Mouse (Mus musculus) lung, embryonic 16.5 days (tissue): ENCODE data around the gene Smarcd2. TPM values are rescaled to one million over a fixed set of nuclear protein-coding genes. Genes with fewer than 3 reads are reported as not detected.

Experiments used
- ATAC-seq: fragments of 200-750 bp; cut with Nextera tagmentation; 2 replicates; pipeline ENCODE4 v1.8.0; 2017; ENCODE audit warnings: low read depth, mild to moderate bottlenecking, moderate library complexity
- H3K27ac ChIP-seq: fragments of 300-500 bp; sonication (generic); 2 replicates; pipeline ENCODE4 v1.5.1; 2014; ENCODE audit warnings: mild to moderate bottlenecking, control low read depth, low read length
- H3K27me3 ChIP-seq: fragments of 300-500 bp; sonication (generic); 2 replicates; pipeline ENCODE4 v1.6.1; 2014; ENCODE audit warnings: low read depth, low read length, mixed read lengths; ENCODE audit not compliant: control insufficient read depth, insufficient read depth
- H3K36me3 ChIP-seq: fragments of 300-500 bp; sonication (generic); 2 replicates; pipeline ENCODE4 v1.6.1; 2014; ENCODE audit warnings: low read length; ENCODE audit not compliant: control insufficient read depth, insufficient read depth
- H3K4me1 ChIP-seq: fragments of 300-500 bp; sonication (generic); replicated peaks from 2 replicates; pipeline ENCODE4 v1.6.1; 2014; ENCODE audit warnings: low read length, mixed read lengths; ENCODE audit not compliant: control insufficient read depth, insufficient read depth
- H3K4me2 ChIP-seq: fragments of 300-500 bp; sonication (generic); 2 replicates; pipeline ENCODE4 v1.6.1; 2014; ENCODE audit warnings: low read depth, low read length, control low read depth
- H3K4me3 ChIP-seq: fragments of 300-500 bp; sonication (generic); 2 replicates; pipeline ENCODE4 v1.5.1; 2014; ENCODE audit warnings: mild to moderate bottlenecking, low read length, control low read depth
- H3K9ac ChIP-seq: fragments of 300-500 bp; sonication (generic); 2 replicates; pipeline ENCODE4 v1.6.1; 2014; ENCODE audit warnings: low read length, control low read depth
- H3K9me3 ChIP-seq: fragments of 300-500 bp; sonication (generic); 2 replicates; pipeline ENCODE4 v1.6.1; 2016; ENCODE audit warnings: low read length; ENCODE audit not compliant: control insufficient read depth
- WGBS: fragments of 180-500 bp; shearing (Covaris S2); extraction: QIAGEN DNeasy Blood & Tissue Kit; methylation state at CpG from one replicate; pipeline ENCODE4 v1.1.7; 2014; 5-methylcytosine and 5-hydroxymethylcytosine counted together
- polyA plus RNA-seq: library from polyadenylated mRNA; unstranded; fragments of >200 nt; fragmentation: Nextera tagmentation; extraction: Ambion mirVana; gene quantifications from 2 replicates; pipeline ENCODE4 v1.2.1, GENCODE M21; 2015

Gene Smarcd2
- polyA plus RNA-seq, 1 experiment from 2014 or later = 69.3 TPM

DNA sequence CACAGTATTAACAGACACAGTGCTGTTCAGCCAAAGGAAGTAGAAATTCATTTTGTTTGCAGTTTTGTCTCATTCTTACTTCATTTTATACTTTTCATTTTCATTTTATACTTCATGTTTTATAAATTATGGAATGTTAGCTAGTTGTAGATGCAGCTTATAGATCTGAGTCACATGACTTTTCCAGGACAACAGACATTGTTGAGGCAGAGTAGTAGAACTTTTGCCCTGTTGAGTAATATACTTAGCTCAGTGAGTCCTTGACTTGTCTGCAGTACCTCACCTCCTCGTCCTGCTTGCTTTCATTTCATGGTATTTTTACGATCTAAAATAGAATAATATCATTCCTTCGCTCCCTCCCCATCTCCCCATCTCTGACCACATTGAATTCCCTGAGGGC lies 52.2 kb downstream of the Smarcd2 start:
- 84% methylated on average over 3 of the region's 3 CpGs for WGBS
- H3K36me3 ChIP-seq = peaks cover 8% of the 10 kb centered on the region
- no peaks in the 10 kb centered on the region for H3K27me3 ChIP-seq
- H3K9me3 ChIP-seq = no peaks in the 10 kb centered on the region
- no peak overlapping the region for H3K4me2 ChIP-seq
- H3K9ac ChIP-seq = no peak overlapping the region
- H3K27ac ChIP-seq = no peak overlapping the region
- H3K4me1 ChIP-seq = peaks cover 9% of the 10 kb centered on the region; the same call in 1 of the 2 replicates
- ATAC-seq = no peak
- H3K4me3 ChIP-seq = no peak overlapping the region

GRCm38 (mm10) chr11:106216730-106217490 lies 55.9 kb downstream of the Smarcd2 start, which contains the start of gene Ddx42:
Gene Ddx42 (plus strand): TSS chr11:106216926.
- peaks cover 18% of the 10 kb centered on the region for H3K4me1 ChIP-seq
- peak within 1 kb of the TSS; percentile 97 for H3K27ac ChIP-seq
- H3K4me3 ChIP-seq = peak within 1 kb of the TSS; percentile 100
- peaks cover 6% of the 10 kb centered on the region; the same call in 1 of the 2 replicates for H3K36me3 ChIP-seq
- no peaks in the 10 kb centered on the region for H3K27me3 ChIP-seq
- H3K9me3 ChIP-seq = no peaks in the 10 kb centered on the region
- ATAC-seq = peak; percentile 95
- peak within 1 kb of the TSS; percentile 99 for H3K9ac ChIP-seq
- WGBS = under 1% methylated on average over 65 of the region's 70 CpGs
- peak within 1 kb of the TSS; percentile 84 for H3K4me2 ChIP-seq

DNA sequence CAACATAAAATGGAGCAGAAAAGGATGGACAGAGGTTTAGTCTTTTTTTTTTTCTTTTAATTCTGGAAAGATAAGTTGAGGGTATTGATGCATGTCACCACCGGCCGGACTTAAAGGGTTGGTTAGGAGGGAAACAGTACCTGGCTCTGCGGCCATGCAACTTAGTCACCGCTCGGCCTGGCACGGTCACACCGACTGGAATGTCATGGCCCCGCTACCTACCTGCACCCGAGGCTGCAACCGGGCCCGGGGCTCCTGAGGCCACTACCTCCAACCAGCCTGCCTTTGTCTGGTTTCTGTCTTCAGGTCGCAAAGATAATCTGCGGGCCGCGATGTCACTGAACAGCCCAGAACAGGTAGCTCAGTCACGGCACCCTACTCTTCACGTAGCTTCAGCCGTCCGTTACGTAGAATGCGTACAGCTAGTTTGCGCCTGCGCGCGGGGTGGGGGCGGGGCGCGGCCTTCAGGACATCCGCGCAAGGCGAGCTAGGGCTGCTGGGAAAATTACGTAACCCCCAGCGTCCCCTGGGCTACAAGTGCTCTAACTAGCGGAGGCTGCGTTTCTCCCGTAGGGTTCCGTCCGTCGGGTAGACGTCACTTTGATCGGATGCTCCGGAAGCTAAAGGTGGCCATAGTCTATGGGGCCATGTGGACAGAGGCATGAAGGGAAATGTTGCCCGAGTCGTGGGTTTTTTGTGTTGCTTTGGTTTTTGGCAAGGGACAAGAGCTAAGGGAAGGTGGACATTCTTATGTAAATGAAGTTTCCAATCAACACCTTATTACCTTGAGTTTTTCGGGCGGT lies 56.6 kb downstream of the Smarcd2 start, which contains the start of gene Ccdc47:
Gene Ccdc47, minus strand, starts transcription at position 418 of the 803 bp plus-strand sequence.
- WGBS = under 1% methylated on average over 46 of the region's 46 CpGs
- peak within 1 kb of the TSS; percentile 97 for H3K27ac ChIP-seq

GRCm38 (mm10) chr11:106215450-106215859 lies 57.3 kb downstream of the Smarcd2 start:
- peaks cover 18% of the 10 kb centered on the region for H3K4me1 ChIP-seq
- peaks cover 13% of the 10 kb centered on the region for H3K36me3 ChIP-seq
- peak overlapping the region; percentile 99 for H3K9ac ChIP-seq
- no peaks in the 10 kb centered on the region for H3K9me3 ChIP-seq
- no peaks in the 10 kb centered on the region for H3K27me3 ChIP-seq
- peak overlapping the region; percentile 84 for H3K4me2 ChIP-seq
- H3K4me3 ChIP-seq = peak overlapping the region; percentile 100
- H3K27ac ChIP-seq = peak overlapping the region; percentile 97
- 17% methylated on average over 7 of the region's 7 CpGs for WGBS
- ATAC-seq = no peak

More for the DNA sequence above, 56.6 kb downstream of the Smarcd2 start, which contains the start of gene Ccdc47:
- H3K9ac ChIP-seq = peak within 1 kb of the TSS; percentile 99
- peaks cover 9% of the 10 kb centered on the region for H3K36me3 ChIP-seq
- H3K4me2 ChIP-seq = peak within 1 kb of the TSS; percentile 84
- peak within 1 kb of the TSS; percentile 100 for H3K4me3 ChIP-seq
- no peaks in the 10 kb centered on the region for H3K9me3 ChIP-seq
- ATAC-seq = peak; percentile 98
- no peaks in the 10 kb centered on the region for H3K27me3 ChIP-seq
- peaks cover 18% of the 10 kb centered on the region for H3K4me1 ChIP-seq

- ATAC-seq = no peak
- H3K9me3 ChIP-seq = no peaks in the 10 kb centered on the region
- H3K36me3 ChIP-seq = peaks cover 17% of the 10 kb centered on the region
- H3K27me3 ChIP-seq = no peaks in the 10 kb centered on the region
- peak overlapping the region; percentile 100 for H3K4me3 ChIP-seq
- 84% methylated on average over 5 of the region's 5 CpGs for WGBS
- H3K4me2 ChIP-seq = peak overlapping the region; percentile 84
- H3K9ac ChIP-seq = peak overlapping the region; percentile 99
- H3K27ac ChIP-seq = no peak overlapping the region
- peaks cover 18% of the 10 kb centered on the region for H3K4me1 ChIP-seq
Observed at GRCm38 (mm10) chr11:106214856-106215255, 57.9 kb downstream of the Smarcd2 start.

Other genes with a start within 250 kb of the Smarcd2 start
- 58.8 and 63.4 TPM in 2 replicates for gene Dcaf7, start 236.1 kb downstream of the Smarcd2 start, polyA plus RNA-seq
- gene Taco1, start 206.9 kb downstream of the Smarcd2 start, polyA plus RNA-seq = 8.6 and 10.4 TPM in 2 replicates
- gene Map3k3, start 188.4 kb downstream of the Smarcd2 start, polyA plus RNA-seq = 13.9 and 15.8 TPM in 2 replicates
- gene Gm10840, start 112.1 kb downstream of the Smarcd2 start, polyA plus RNA-seq = not detected in 2 replicates
- gene Limd2, start 112.1 kb downstream of the Smarcd2 start, polyA plus RNA-seq = 218 and 247 TPM in 2 replicates
- gene Strada, start 70.8 kb downstream of the Smarcd2 start, polyA plus RNA-seq = 22.7 and 24.2 TPM in 2 replicates
- 91.9 and 96.3 TPM in 2 replicates for gene Ccdc47, start 56.6 kb downstream of the Smarcd2 start, polyA plus RNA-seq
- gene Ddx42, start 56.0 kb downstream of the Smarcd2 start, polyA plus RNA-seq = 70.2 and 72.9 TPM in 2 replicates
- gene Ftsj3, start 16.9 kb downstream of the Smarcd2 start, polyA plus RNA-seq = 42.9 and 48.7 TPM in 2 replicates
- gene Psmc5, start 16.8 kb downstream of the Smarcd2 start, polyA plus RNA-seq = 242 and 250 TPM in 2 replicates
- 0.26 and 0.29 TPM in 2 replicates for gene Tcam1, start 3.7 kb upstream of the Smarcd2 start, polyA plus RNA-seq
- not detected in 2 replicates for gene Gh, start 28.9 kb upstream of the Smarcd2 start, polyA plus RNA-seq
- gene Cd79b, start 41.8 kb upstream of the Smarcd2 start, polyA plus RNA-seq = 4.7 and 6.8 TPM in 2 replicates
- gene Scn4a, start 80.3 kb upstream of the Smarcd2 start, polyA plus RNA-seq = 0.03 and 0.06 TPM in 2 replicates
- 2.0 and 4.4 TPM in 2 replicates for gene Prr29, start 92.5 kb upstream of the Smarcd2 start, polyA plus RNA-seq
- 108 and 126 TPM in 2 replicates for gene Icam2, start 115.1 kb upstream of the Smarcd2 start, polyA plus RNA-seq
- gene Ern1, start 214.9 kb upstream of the Smarcd2 start, polyA plus RNA-seq = 5.5 and 5.8 TPM in 2 replicates